Mouse (Mus musculus): ENCODE measurements around the gene Dscaml1.

Dscaml1 gene

DNA sequence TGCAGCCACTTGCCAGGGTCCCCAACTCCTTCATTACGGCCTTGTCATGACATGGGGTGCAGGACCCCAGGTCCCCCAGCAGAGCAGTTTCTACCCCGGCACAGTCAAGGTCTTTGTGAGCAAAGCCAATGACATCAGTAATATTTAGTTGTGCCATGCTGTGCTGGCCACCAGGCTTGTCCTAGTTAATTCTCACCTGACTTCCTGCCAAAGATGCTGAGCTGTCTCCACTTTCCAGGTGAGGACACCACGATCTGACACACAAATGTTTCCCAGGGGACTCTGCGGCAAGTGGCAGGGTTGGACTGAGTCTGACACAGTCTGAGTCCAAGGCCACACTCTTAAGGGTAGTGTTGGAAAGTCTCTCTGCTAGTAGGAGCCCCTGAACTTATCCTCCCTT is at the start of gene Dscaml1:
Dscaml1 (plus strand) TSS at position 173 of the 400 bp plus-strand sequence.
- no peak for DNase-seq (ENCODE audit: low spot score)

DNA sequence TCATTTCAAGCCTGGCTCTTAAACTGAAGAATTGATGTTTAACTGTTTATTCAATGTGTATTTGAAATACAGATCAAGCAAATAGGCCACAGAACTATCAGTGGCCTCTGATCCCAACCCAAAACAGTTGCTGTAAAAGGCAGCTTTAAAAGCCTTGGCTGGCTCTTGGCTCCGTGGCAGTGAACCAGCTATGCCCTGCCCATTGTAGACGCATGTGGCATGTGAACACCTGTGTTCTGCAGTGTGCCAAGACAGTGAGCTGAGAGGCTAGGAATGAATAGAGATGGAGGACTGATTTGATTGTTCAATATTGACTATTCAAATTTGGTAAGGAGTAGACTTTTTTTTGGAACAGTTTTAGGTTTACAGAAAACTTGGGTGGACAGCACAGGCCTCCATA is 49.5 kb upstream of the Dscaml1 start:
- no peak for DNase-seq (ENCODE audit: low spot score)

DNA sequence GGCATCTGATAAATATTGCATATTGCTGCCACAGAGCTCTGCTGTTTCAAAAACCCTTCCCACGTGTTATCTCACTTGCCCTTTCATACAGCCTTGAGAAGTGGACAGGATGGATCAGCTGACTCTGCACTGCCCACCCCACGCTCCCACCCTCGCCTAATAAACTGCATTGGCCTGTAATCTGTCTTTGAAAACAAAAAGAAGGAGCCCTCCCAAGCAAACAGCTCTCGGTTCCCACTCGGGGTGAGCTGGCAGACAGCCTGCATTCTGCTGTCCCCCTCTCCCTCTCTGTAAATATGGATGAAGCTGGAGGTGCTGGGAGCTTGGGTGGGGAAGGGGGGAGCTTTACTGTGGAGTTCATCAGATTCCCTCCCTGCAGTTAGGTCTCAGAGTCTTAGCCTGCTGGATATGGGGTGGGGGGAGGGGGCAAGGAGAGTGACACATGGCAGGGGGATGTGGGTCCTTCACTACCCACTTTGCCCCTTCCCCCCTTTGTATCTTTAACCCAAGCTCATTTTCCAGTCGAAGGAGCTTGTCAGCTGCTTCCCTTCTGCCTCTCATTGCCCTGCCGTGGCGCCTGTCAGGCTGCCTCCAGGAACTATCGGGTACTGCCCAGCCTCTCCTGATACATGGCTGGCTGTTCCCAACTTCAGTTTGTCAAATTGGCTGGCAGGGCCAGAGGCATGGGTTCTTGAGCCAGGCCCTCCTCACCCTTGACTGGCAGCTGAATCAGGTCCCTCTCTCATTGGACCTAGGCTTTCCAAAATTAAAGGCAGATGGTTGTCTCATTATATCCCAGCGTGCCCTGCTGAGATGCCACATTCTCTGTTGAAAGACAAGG is 45.8 kb upstream of the Dscaml1 start:
- DNase-seq (ENCODE audit: low spot score), result no peak

DNA sequence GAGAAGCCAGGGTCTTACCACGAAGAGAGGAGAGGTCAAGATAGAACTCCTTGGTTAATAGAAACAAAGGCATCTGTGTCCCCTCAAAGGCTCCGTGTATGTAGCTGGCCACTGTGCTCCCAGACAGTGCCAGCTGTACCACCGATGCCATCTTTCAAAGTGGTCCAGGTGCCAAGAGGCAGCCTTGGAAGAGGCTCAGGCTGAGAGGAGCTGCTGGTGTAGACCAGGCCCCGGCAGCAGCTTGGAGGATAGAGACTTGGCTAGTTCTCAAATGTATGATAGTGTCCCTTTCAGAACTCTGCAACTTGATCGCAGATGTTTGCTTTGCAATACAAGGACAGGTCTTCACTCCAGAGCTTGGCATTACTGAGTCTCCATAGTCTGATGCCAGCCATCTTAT is 44.1 kb upstream of the Dscaml1 start:
- no peak for DNase-seq (ENCODE audit: low spot score)

DNA sequence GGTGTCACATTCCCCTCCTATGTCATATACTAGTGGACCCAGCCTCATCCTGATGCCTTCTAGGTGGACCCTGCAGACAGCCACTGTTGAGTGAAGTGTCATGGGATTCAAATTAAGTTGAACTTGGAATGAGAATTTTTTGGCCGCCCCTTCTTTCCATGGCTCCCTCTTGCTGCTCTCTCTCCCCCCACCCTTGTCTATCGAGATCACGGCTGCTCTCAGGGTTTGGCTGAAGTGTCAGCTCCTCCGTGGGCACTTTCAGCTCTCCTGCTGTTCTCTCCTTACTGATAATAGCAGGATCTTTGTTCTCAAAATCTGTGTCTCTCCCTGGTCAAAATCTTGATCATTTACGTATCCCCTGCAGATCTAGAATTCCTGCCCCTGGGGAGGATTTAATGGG is 43.6 kb upstream of the Dscaml1 start:
- DNase-seq (ENCODE audit: low spot score), result no peak

DNA sequence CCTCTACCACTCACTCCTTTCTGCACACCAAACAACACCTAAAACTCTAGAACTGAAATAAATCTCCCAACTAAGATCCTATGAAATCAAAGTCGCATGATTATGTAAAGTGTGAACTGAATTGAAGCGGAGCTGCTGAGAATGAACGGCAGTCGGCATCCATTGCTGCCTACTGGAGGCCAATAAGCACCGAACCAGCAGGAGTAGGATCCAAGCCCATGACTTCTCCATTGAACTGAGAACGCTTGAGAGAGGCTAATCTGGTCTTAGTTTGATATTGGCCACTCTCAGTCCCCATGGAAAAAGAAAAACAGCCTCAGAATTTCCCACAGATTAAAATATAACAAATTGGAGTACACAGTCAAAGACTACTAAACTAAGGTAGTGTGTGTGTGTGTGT is 42.5 kb upstream of the Dscaml1 start:
- DNase-seq (ENCODE audit: low spot score), result no peak

DNA sequence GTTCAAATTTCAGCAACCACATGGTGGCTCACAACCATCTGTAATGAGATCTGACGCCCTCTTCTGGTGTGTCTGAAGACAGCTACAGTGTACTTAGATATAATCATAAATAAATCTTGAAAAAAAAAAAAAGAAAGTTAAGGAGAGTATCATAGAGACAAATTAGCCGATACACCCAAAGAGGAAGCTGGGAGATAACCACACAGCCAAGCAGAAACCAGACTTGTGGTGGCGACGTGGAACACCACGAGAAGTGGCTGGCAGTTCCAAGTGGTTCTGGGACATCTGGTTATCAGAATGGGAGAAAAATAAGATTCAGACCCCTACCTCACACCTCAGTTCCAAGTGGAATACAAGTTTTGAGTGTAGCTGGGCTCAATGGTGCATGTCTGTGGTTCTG is 39.7 kb upstream of the Dscaml1 start:
- no peak for DNase-seq (ENCODE audit: low spot score)

DNA sequence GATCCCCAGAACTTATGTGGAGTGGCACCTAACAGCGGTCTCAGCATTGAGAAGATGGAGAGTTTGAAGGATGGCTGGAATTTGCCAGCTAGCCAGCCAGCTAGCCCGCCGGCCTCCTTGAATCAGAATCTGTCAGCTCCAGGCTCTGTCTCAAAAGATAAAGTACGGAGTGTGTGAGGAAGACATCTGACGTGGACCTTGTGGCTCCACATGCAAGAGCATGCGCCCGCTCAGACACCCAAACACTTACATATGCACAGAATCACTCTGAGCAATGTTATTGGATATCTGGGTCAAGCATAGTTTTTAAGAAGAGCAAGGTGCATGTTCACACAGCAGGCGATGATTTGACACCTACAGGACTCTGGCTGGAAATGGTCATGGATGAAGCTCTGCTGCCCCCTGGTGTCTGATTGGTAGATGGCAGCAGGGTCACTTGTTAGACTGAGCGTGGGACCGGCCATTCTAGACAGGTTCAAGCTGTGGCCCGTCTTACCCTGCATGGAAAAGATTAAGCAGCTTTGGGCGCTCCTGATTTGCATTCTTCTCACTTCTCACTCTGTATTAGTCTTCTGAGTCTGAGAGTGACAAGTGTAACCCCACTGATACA is 37.9 kb upstream of the Dscaml1 start:
- DNase-seq (ENCODE audit: low spot score), result peak; percentile 78

DNA sequence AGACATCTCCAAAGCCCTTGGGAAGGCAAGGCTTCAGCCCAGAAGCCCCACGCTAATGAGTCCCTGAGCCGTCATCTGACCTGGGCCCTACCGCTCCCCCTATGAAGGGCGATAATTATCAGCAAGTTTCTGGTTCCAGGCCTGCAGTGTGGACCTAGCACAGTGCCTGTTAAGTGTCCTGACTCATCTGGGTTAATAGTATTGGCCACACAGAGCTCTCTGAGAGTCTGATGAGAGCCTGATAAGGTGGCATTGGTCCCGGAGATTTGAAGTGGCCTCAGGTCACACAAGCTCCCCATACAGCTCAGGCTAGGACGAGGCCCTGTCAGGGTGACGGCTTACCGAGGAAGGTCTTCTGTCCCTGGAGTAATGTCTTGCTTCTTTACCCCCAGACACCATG is 36.8 kb upstream of the Dscaml1 start:
- no peak for DNase-seq (ENCODE audit: low spot score)

DNA sequence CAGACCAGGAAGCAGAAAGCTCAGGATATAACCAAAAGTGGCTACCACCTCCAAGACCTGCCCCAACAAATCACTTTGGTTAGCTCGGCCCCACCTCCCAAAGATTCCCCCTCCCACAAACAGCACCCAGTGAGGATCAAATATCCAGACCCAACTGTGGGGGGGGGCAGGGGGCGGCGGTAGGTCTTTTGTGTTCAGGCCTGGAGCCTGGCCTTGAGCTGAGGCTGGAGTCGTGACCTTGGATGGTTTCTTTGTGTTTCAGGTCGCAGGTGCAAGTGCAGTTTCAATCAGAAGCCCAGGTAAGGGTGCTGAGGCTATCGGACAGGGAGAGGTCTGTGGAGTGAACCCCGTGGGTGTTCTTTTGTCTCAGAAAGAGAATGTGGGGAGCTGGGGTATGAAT is 35.1 kb upstream of the Dscaml1 start:
- no peak for DNase-seq (ENCODE audit: low spot score)

DNA sequence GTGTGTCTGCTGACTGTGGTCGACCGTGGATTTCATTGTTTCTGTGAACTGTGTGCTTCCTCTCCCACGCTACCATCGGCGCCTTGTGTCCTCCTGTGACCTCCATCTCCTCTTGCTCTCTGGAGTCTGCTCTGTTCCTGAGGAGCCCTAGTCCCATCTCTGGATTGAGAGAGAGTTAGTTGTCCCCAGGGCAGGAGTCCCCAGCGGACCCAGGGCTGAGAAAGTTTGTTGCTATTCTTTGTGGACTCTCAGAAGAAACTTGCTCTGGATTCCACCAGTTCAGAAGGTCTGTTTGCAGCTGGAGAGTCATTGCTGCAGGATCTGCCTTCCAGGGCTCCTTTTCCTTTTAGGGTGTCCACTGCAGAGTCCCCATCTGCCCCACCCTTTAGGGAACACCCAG is 31.2 kb upstream of the Dscaml1 start:
- DNase-seq (ENCODE audit: low spot score), result no peak

DNA sequence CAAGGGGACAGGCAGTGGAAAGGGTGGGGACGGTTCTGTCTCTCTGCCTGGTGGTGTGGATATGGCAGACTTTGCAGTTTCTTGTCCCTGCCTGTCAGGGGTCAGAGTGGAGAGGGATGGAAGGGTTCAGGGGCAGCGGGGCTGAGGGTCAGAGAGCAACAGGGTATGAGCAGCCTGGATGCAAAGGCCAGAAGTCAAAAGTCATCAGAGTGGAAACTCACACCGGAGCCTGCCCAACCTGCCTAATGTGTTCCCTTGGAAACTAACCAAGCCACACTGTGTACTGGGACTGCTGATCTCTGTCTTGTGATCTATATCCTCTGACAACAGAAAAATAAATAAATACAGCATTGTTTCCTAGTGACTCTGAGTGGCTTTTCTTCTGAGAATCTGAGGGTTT is 30.6 kb upstream of the Dscaml1 start:
- peak; percentile 81 for DNase-seq (ENCODE audit: low spot score)

DNA sequence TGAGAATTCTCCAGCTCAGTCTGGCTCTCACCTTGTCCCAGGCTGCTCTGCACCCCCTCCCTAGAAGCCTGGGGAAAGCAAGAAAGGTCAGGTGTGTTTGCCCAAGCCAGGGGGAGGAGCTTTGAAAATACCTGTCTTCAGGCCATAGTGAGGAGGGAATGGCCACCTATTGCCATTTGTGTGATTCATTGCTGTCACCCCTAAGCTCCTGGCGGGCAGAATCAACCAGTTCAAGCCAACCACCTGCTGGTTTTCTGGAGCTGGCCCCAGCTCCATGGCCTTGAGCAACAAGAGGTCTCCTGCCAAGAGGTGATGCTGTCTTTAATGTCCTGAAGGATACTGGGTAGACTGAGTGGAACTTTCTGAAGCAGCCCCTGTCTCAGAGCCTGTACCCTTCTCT is 28.1 kb upstream of the Dscaml1 start:
- DNase-seq (ENCODE audit: low spot score), result peak; percentile 53

DNA sequence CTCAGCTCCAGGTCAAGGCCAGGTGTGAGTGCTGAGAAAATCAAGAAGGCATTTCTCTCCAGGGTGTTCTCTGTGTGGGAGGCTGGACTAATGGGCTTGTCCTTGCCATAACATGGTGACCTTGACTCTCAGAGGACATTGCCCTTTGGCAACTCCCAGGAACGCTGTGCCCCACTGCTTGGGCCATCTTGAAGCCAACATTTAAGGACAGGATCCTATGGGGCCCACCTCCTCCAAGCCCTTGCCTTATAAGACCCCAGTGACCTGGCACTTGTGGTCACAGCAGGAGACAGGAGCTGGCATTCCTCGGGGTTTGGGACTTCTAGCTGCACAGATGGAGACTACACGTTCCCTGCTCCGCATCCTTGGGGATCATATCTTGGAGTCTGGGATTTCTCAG is 27.0 kb upstream of the Dscaml1 start, which contains the start of gene Fxyd2:
Fxyd2 (plus strand) TSS at position 236 of the 400 bp plus-strand sequence.
- no peak for DNase-seq (ENCODE audit: low spot score)

DNA sequence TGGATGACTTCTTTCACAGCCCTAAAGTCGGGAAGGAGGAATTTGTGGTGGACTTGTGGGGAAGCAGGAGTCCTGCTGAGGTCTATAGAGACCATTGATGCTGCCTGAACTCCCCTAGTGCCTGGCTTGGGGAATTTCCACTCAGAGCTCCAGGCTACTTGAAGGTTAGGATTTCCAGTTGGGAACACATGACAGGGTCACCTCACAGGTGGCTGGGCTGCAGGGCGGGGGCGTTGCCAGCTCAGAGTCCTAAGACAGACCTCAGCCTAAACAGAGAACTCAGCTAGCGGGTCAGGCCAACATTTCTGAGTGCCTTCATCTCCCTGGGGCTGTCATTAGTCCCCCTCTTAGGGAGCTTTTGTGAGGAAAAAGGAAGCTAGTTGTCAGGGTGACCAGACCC is 24.6 kb upstream of the Dscaml1 start:
- DNase-seq (ENCODE audit: low spot score), result no peak

DNA sequence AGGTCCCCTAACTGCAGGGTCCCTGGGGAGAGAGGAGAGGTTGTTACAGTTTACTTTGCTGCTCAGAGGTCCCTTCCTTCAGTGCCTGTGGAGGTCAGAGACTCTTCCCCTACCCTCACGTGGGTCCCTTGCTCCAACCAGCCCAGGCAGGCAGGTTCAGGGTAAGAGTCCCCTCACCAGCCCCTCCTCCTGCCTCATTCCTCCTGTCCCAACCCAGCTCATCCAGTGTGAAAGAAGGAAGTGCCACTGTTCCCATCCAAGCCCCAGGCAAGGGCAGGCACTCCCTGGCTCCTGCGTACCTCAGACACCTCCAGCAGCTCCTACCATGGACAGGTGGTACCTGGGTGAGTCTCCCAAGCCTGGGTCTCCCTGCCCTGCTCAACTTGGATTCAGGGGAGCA is 23.5 kb upstream of the Dscaml1 start:
- DNase-seq (ENCODE audit: low spot score), result no peak

DNA sequence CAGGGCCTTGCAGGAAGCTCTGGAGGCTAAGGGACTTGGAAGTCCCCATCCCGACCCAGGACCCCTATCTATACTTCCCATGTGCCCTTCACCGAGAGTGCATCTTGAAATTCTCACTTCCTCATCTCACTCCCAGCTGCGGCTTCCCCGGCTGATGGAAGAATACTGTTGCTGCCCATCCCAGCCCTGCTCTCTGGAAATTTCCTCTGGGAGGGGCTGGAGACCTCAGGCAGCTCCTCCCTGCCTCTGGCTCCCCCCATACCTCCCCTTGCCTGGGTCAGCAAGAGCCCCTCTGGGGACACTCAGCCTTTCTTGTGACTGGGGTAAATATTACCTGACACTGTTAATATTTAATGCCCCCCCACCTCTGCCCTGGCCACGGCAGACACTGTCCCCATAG is 20.7 kb upstream of the Dscaml1 start:
- DNase-seq (ENCODE audit: low spot score), result peak; percentile 81

DNA sequence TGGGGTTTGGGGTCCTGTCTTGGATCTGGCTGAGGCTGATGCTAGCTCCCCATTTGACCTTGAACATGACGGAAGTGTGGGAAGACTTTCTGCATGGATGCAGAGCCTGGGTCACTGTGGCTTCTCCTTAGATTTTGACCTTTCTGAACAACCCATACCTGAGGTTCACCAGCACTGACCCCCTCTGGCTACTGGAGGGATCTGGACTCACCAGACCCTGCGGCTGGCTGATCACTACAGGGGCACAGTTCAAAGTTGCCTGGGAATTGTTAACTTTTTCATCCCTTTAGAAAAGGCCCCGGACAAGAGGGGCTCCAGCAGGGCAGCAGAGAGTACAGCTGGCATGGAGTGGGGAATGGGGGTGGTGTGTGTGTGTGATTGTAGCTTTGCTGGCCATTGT is 19.6 kb upstream of the Dscaml1 start:
- no peak for DNase-seq (ENCODE audit: low spot score)

DNA sequence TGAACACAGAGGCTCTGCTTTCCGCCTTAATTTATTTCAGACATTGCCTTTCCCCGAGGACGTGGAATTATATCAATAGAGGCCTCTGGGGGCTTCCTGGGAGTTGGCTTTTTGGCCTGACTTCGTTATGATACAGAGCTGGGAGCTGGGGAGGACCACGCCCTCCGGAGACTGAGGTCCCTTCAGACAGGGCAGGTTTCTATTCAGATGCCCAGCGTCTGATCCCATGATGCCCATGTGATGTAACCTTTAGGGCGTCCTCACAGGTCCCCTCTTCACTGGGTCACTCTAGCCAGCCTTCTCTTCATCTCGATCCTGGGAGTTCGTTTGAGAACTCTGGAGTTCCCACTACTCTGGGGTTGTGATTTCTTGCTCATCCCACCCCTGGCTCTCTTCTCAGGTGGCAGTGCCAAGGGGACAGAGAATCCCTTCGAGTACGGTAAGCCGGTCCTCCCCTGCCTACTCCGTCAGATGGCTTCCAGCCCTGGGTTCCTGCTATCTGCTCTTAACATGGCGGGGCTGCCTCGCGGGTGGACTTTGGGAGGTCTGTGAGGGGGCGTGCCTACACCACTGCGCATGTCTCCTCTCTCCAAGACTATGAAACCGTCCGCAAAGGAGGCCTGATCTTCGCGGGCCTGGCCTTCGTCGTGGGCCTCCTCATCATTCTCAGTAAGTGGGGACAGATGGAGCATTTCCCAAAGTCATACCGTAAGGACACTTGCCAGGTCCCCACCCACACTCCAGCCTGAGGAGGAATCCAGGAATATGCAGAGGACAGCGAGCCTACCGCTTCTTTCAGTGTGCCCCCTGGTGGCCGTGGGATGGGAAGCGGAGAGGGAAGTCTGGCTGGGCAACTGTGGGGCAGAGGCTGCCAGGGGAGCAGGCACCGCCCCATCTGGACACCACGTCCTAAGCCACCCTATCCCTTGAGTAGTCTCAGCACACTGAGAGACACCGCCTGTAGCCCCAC is 18.4 kb upstream of the Dscaml1 start:
- peak; percentile 67 for DNase-seq (ENCODE audit: low spot score)

DNA sequence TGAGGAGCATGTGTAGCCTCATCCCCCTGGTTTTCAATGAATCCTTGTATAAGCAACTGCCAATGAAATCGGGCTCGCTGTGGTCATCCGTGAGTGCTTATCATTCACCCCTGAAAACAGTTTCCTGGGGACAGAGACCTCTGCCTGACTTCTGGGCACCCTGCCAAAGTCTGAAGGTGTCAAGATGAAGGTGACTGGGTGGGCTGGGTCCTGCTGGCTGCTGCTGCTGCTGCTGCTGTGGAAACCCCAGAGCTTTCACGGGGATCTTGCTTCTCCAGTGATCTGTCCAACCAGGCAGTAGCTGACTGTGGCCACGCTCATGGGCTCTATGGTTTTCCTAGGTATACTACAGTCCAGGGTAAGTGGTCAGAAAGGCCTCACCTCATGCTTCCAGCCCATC is 16.2 kb upstream of the Dscaml1 start:
- no peak for DNase-seq (ENCODE audit: low spot score)

DNA sequence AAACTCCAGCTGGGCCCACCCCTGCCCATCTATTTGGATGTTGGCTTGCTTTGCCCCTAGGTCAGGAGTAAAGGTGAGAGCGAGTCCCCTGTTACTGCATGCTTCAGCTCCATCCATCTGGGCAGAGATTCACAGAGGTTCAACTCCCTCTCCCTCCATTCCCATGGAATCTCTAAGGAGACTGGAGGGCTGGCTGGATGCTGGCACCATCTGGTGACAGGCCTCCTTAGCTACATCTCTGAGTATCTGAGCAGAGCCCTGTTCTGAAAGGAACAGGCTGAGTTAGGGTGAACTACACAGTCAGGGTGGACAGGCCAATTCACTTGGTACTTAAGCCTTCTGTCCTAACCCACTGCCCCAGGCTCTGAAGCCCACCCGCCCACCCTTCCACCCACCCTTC is 15.8 kb upstream of the Dscaml1 start:
- DNase-seq (ENCODE audit: low spot score), result no peak

DNA sequence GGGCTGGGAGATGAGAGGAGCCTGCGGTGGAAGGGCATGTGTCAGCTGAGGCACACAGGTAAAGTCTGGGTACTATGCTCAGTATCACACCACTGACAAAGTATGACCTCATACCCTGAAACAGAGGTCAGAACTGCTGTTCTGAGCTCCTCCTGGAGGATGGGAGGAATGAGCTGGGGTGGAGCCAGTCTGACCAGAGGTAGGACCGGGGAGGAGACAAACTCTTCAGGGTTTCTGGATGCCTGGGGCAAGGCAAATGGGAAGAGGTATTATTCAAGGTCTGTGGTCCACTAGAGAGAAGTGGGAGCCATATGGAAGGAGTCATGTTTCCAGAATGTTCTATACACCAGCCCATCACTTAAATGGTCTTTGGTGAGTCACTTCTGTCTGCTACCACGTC is 15.3 kb upstream of the Dscaml1 start:
- DNase-seq (ENCODE audit: low spot score), result no peak

DNA sequence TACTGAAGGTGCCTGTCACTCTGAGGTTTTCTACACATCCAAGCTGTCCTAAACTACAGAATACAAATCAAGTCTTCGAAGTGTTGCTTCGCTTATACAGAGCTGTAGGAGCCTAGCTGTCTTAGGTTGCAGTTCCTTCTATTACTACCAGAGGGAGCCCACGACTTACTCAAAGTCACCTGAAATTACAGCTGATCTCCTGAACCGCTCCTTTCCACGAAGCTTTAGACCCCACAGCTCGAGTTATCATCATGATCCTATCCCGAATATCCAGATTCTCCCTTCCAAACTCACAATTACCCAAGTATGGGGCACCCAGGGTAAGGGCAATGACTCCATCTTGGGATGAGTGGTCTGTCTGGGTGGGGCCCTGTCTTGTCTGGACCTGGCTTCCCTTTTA is 14.6 kb upstream of the Dscaml1 start:
- DNase-seq (ENCODE audit: low spot score), result no peak

All from yolk sac, embryonic 10.5 days (tissue).